Mouse (Mus musculus): ENCODE measurements around the gene Ccs.

DNA sequence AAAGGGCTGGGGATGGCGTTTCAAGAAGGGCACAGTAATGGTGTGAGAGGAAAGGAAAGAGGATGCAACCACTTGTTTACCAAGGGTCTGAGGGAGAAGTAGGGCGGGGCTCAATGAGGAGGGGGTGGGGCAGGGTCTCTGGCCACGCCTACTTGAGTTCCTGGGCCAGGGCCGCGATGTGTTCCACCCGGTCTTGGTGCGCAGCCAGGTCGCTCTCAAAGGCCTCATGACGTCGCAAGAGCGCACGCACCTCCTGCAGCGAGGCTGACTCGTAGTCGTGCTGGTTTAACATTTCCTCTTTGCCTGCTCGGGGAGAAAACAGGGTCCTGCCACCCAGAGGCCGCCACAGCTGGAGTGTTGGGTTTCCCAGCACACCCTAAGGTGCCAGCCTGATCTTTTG, 26.0 kb upstream of the Ccs start:
- TF ChIP-seq CTCF (IDR thresholded peaks at IDR 0.05), result no peak
- TF ChIP-seq POLR2A (IDR thresholded peaks at IDR 0.05; ENCODE audit: insufficient read depth, low read depth, low read length), result no peak
- no peak for TF ChIP-seq EP300 (IDR thresholded peaks at IDR 0.05; ENCODE audit: insufficient read depth, low read depth, low read length)
